Mouse (Mus musculus): ENCODE results near the gene Aak1. TPM values are rescaled to one million over a fixed set of nuclear protein-coding genes. Genes with fewer than 3 reads are reported as not detected.

Aak1 gene
- total and polyA plus RNA-seq, 3 experiments: 2.8 to 21.0 (median 7.1) TPM

GRCm38 (mm10) chr6:86823824-86824223 is 25.5 kb upstream of the Aak1 start:
- dilution Hi-C loops (cut with MboI; ENCODE audit: extremely low pct_ligation_motif_present, extremely low pct_unique_long_range_greater_than_20kb, low sequenced_read_pairs) (no loop called here), in situ Hi-C loops (cut with MboI; ENCODE audit: low pct_ligation_motif_present, low pct_unique_long_range_greater_than_20kb, low sequenced_read_pairs) (no loop called here)
- H3K36me3 ChIP-seq (replicated peaks in 1 of 2; ENCODE audit: control insufficient read depth in 1 of 2, insufficient read depth in 1 of 2, low read length in 1 of 2): no peaks in the 10 kb centered on the region
- no peak for DNase-seq (ENCODE audit: extremely low read depth)
- H3K4me3 ChIP-seq (replicated peaks in 1 of 3; ENCODE audit: low read depth in 2 of 3, low read length in 2 of 3, poor library complexity in 1 of 3): no peak overlapping the region
- H3K9me3 ChIP-seq (replicated peaks; ENCODE audit: low read length): no peaks in the 10 kb centered on the region
- no peak overlapping the region for H3K27ac ChIP-seq (ENCODE audit: insufficient read depth, low read depth)
- H3K79me2 ChIP-seq (replicated peaks; ENCODE audit: control insufficient read depth, extremely low read depth, insufficient read depth, poor library complexity, severe bottlenecking): no peaks in the 10 kb centered on the region
- H3K4me2 ChIP-seq (ENCODE audit: insufficient read depth, low read depth, poor library complexity, severe bottlenecking): no peak overlapping the region
- TF ChIP-seq JUND (conservative IDR thresholded peaks at IDR 0.05; ENCODE audit: low read depth, low read length) (no peak), MYC (IDR thresholded peaks at IDR 0.05; ENCODE audit: low read depth, low read length) (no peak), ZC3H11A (IDR thresholded peaks at IDR 0.05; ENCODE audit: low read depth, low read length) (no peak), HCFC1 (IDR thresholded peaks at IDR 0.05; ENCODE audit: low read depth, low read length) (no peak), NRF1 (IDR thresholded peaks at IDR 0.05; ENCODE audit: low read depth, low read length) (no peak), ETS1 (conservative IDR thresholded peaks at IDR 0.05; ENCODE audit: low read depth, low read length) (no peak), TCF12 (IDR thresholded peaks at IDR 0.05; ENCODE audit: low read depth, low read length) (no peak), SMC3 (IDR thresholded peaks at IDR 0.05; ENCODE audit: low read depth, low read length) (no peak), MAX (IDR thresholded peaks at IDR 0.05; ENCODE audit: low read length) (no peak), MXI1 (IDR thresholded peaks at IDR 0.05; ENCODE audit: low read depth, low read length) (no peak), POLR2A (IDR thresholded peaks at IDR 0.05; ENCODE audit: low read depth, low read length) (no peak), IRF4 (IDR thresholded peaks at IDR 0.05; ENCODE audit: low read depth, low read length) (no peak), ZNF384 (IDR thresholded peaks at IDR 0.05; ENCODE audit: low read depth, low read length) (no peak), SIN3A (IDR thresholded peaks at IDR 0.05; ENCODE audit: low read length) (no peak), PAX5 (IDR thresholded peaks at IDR 0.05; ENCODE audit: low read length) (no peak), KAT2A (IDR thresholded peaks at IDR 0.05; ENCODE audit: insufficient replicate concordance, low read length) (no peak)
- no peaks in the 10 kb centered on the region for H3K27me3 ChIP-seq (replicated peaks)
- H3K9ac ChIP-seq (ENCODE audit: insufficient read depth, low read depth): no peak overlapping the region
- peaks cover 12 to 17% of the 10 kb centered on the region in 2 experiments for H3K4me1 ChIP-seq (ENCODE audit: control insufficient read depth in 1 of 2, insufficient read depth in 2 of 2)

GRCm38 (mm10) chr6:86824401-86824800 is 24.9 kb upstream of the Aak1 start:
- Histone ChIP-seq H3K9me3 (replicated peaks; ENCODE audit: low read length) (no peaks in the 10 kb centered on the region), H3K4me2 (ENCODE audit: insufficient read depth, low read depth, poor library complexity, severe bottlenecking) (no peak overlapping the region), H3K9ac (ENCODE audit: insufficient read depth, low read depth) (no peak overlapping the region), H3K36me3 (replicated peaks in 1 of 2; ENCODE audit: control insufficient read depth in 1 of 2, insufficient read depth in 1 of 2, low read length in 1 of 2) (no peaks in the 10 kb centered on the region), H3K27ac (ENCODE audit: insufficient read depth, low read depth) (no peak overlapping the region), H3K4me3 (replicated peaks in 1 of 3; ENCODE audit: low read depth in 2 of 3, low read length in 2 of 3, poor library complexity in 1 of 3) (no peak overlapping the region), H3K4me1 (ENCODE audit: control insufficient read depth in 1 of 2, insufficient read depth in 2 of 2) (peaks cover 12 to 17% of the 10 kb centered on the region in 2 experiments), H3K27me3 (replicated peaks) (no peaks in the 10 kb centered on the region), H3K79me2 (replicated peaks; ENCODE audit: control insufficient read depth, extremely low read depth, insufficient read depth, poor library complexity, severe bottlenecking) (no peaks in the 10 kb centered on the region)
- dilution Hi-C loops (cut with MboI; ENCODE audit: extremely low pct_ligation_motif_present, extremely low pct_unique_long_range_greater_than_20kb, low sequenced_read_pairs) (no loop called here), in situ Hi-C loops (cut with MboI; ENCODE audit: low pct_ligation_motif_present, low pct_unique_long_range_greater_than_20kb, low sequenced_read_pairs) (no loop called here)
- no peak for DNase-seq (ENCODE audit: extremely low read depth)
- TF ChIP-seq EP300 (IDR thresholded peaks at IDR 0.05; ENCODE audit: low read length): no peak
